Mouse (Mus musculus) C2C12 (cell line): Measurements from ENCODE around the gene Pkmyt1. TPM values are rescaled to one million over a fixed set of nuclear protein-coding genes. Genes with fewer than 3 reads are reported as not detected.

Experiments
- H3K27me3 ChIP-seq: one replicate; pipeline ENCODE4 v1.6.1; 2011; ENCODE audit not compliant: control insufficient read depth, insufficient read depth, insufficient read length
- H3K36me3 ChIP-seq: one replicate; pipeline ENCODE4 v1.6.1; 2011; ENCODE audit not compliant: control insufficient read depth, insufficient read depth
- H3K4me3 ChIP-seq: one replicate; pipeline ENCODE4 v1.5.1; 2011; ENCODE audit warnings: mild to moderate bottlenecking, control low read depth; ENCODE audit not compliant: poor library complexity, insufficient read depth, severe bottlenecking
- H3K79me2 ChIP-seq: one replicate; pipeline ENCODE4 v1.6.1; 2011; ENCODE audit not compliant: control insufficient read depth, insufficient read depth
- H3K79me3 ChIP-seq: one replicate; pipeline ENCODE4 v1.6.1; 2011; ENCODE audit warnings: low read depth, control low read depth
- H3ac ChIP-seq: one replicate; pipeline ENCODE3; 2011; ENCODE audit warnings: low read depth; ENCODE audit not compliant: control insufficient read depth, insufficient read length
- CEBPB ChIP-seq: IDR thresholded peaks from one replicate; pipeline ENCODE4 v1.6.1; 2011; ENCODE audit warnings: low read depth, mild to moderate bottlenecking, control low read depth, moderate library complexity
- CTCF ChIP-seq: IDR thresholded peaks from one replicate; pipeline ENCODE4 v1.5.1; 2011; ENCODE audit not compliant: control insufficient read depth, insufficient read depth, insufficient read length
- FOSL1 ChIP-seq: IDR thresholded peaks from one replicate; pipeline ENCODE4 v1.8.0; 2011; ENCODE audit warnings: mild to moderate bottlenecking, low read length; ENCODE audit not compliant: poor library complexity, insufficient read depth, severe bottlenecking
- MAX ChIP-seq: IDR thresholded peaks from one replicate; pipeline ENCODE4 v1.6.1; 2011; ENCODE audit warnings: mild to moderate bottlenecking, control low read depth
- MYOD1 ChIP-seq: IDR thresholded peaks from one replicate; pipeline ENCODE4 v1.6.1; 2011; ENCODE audit warnings: low read depth; ENCODE audit not compliant: control insufficient read depth, insufficient read length
- MYOG ChIP-seq: IDR thresholded peaks from one replicate; pipeline ENCODE4 v1.6.1; 2011; ENCODE audit not compliant: control insufficient read depth, insufficient read length; ENCODE audit errors: extremely low read depth
- USF1 ChIP-seq: IDR thresholded peaks from one replicate; pipeline ENCODE4 v1.6.1; 2011; ENCODE audit warnings: low read depth, mild to moderate bottlenecking, control low read depth, moderate library complexity
- polyA plus RNA-seq: library from polyadenylated mRNA; unstranded; fragments of >200 nt; fragmentation: generic; extraction: Trizol; gene quantifications from one replicate; pipeline ENCODE4 v1.2.1, GENCODE M21; 2012; ENCODE audit warnings: missing spikeins

Gene Pkmyt1
- polyA plus RNA-seq, 1 experiment = 14.8 TPM

GRCm38 (mm10) chr17:23742210-23742793, 16.2 kb downstream of the Pkmyt1 start:
- no peak for TF ChIP-seq MYOG
- no peak for TF ChIP-seq USF1
- no peak for TF ChIP-seq MYOD1
- no peak for TF ChIP-seq CEBPB
- no peak for TF ChIP-seq FOSL1
- TF ChIP-seq MAX = no peak
- TF ChIP-seq CTCF = no peak
- no peaks in the 10 kb centered on the region for H3K79me3 ChIP-seq
- H3K79me2 ChIP-seq = no peaks in the 10 kb centered on the region
- no peak overlapping the region for H3K4me3 ChIP-seq
- peaks cover 36% of the 10 kb centered on the region for H3K27me3 ChIP-seq
- H3K36me3 ChIP-seq = no peaks in the 10 kb centered on the region
- H3ac ChIP-seq = no peak overlapping the region

GRCm38 (mm10) chr17:23742941-23743340, 16.8 kb downstream of the Pkmyt1 start:
- Histone ChIP-seq H3K79me2 (no peaks in the 10 kb centered on the region), H3K4me3 (no peak overlapping the region), H3K27me3 (peaks cover 36% of the 10 kb centered on the region), H3ac (no peak overlapping the region), H3K36me3 (no peaks in the 10 kb centered on the region), H3K79me3 (no peaks in the 10 kb centered on the region)
- TF ChIP-seq FOSL1 (no peak), MYOG (no peak), CTCF (no peak), MYOD1 (no peak), CEBPB (no peak), MAX (no peak), USF1 (no peak)

GRCm38 (mm10) chr17:23744076-23744475, 17.9 kb downstream of the Pkmyt1 start:
- Histone ChIP-seq H3K36me3 (no peaks in the 10 kb centered on the region), H3K27me3 (peaks cover 36% of the 10 kb centered on the region), H3ac (no peak overlapping the region), H3K79me3 (no peaks in the 10 kb centered on the region), H3K4me3 (no peak overlapping the region), H3K79me2 (no peaks in the 10 kb centered on the region)
- TF ChIP-seq CTCF = no peak
- TF ChIP-seq MYOD1 = no peak
- TF ChIP-seq MAX = no peak
- TF ChIP-seq MYOG = no peak
- no peak for TF ChIP-seq CEBPB
- TF ChIP-seq FOSL1 = no peak
- no peak for TF ChIP-seq USF1

- Histone ChIP-seq H3K4me3 (no peak overlapping the region), H3K36me3 (no peaks in the 10 kb centered on the region), H3ac (no peak overlapping the region), H3K79me3 (no peaks in the 10 kb centered on the region), H3K27me3 (peaks cover 36% of the 10 kb centered on the region), H3K79me2 (no peaks in the 10 kb centered on the region)
- TF ChIP-seq MAX (no peak), CTCF (no peak), USF1 (no peak), CEBPB (no peak), FOSL1 (no peak), MYOD1 (no peak), MYOG (no peak)
These were observed 18.5 kb downstream of the Pkmyt1 start for GRCm38 (mm10) chr17:23744651-23745050.

- TF ChIP-seq CTCF (no peak), MYOD1 (no peak), USF1 (no peak), CEBPB (no peak), MYOG (no peak), MAX (no peak)
- peaks cover 36% of the 10 kb centered on the region for H3K27me3 ChIP-seq
- no peak within 1 kb of the TSS for H3K4me3 ChIP-seq
These were observed 19.4 kb downstream of the Pkmyt1 start, which contains the start of gene Kremen2 for GRCm38 (mm10) chr17:23745301-23746251. Gene Kremen2, minus strand, starts transcription at chr17:23745833.

More at GRCm38 (mm10) chr17:23745301-23746251, 19.4 kb downstream of the Pkmyt1 start, which contains the start of gene Kremen2:
- Histone ChIP-seq H3K79me3 (no peaks in the 10 kb centered on the region), H3K36me3 (no peaks in the 10 kb centered on the region), H3K79me2 (no peaks in the 10 kb centered on the region), H3ac (no peak within 1 kb of the TSS)
